Mouse (Mus musculus) B cell, adult 62 days (primary cell): ENCODE data around the gene Prkag1. TPM values are rescaled to one million over a fixed set of nuclear protein-coding genes. Genes with fewer than 3 reads are reported as not detected.

Experiments used
- total RNA-seq: library from RNA; stranded (reverse); gene quantifications from 4 replicates; pipeline ENCODE4 v1.2.4, GENCODE M21; 2023

Gene Prkag1
- 76.4 to 85.2 TPM (median 81.4 TPM) in 4 replicates for total RNA-seq

DNA sequence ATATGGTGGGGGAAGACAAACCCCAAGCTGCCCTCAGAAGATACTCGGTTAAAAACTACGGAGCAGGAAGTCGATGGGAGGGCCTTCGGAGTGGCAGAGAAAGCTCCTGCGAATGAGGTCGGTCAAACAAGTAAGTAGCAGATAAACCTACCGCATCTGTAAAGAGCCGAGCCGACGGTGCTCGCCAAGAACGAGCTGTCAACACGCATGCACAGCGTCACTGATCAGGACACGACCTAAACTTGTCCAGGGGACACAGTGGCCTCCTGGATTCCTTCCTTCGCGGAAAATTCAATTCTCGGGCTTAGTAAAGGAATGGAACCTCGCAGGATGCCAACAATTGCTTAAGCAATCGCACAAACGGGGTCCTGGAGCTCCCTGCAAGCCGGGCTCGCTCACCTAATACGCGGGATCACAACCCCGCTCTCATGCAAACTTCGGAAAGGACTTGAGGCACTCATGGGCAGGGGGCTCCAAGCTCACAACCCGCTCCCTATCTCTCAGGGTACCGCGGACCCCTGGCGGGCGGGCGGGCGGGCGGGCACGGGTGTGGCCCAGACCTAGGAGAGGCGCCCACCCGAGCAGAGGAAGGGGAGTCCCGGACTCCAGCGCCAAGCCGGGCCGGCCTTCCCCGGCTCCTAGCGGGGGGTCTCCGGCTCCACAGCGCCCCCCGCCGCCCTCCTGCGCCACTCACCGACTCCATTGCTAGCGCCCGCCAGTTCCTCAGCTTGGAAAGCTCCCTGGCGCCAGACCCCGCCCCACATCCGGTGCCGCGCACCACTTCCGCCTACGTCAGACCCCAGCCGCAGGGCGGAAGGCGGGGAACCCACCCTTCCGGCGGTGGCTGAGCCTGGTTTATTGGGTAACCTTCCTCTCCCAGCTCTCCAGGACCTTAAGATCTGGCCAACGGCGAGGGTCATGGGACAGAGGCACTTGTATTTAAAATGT, at the start of gene Prkag1:
Gene Prkag1 (minus strand): TSS at position 786 of the 948 bp plus-strand sequence.

DNA sequence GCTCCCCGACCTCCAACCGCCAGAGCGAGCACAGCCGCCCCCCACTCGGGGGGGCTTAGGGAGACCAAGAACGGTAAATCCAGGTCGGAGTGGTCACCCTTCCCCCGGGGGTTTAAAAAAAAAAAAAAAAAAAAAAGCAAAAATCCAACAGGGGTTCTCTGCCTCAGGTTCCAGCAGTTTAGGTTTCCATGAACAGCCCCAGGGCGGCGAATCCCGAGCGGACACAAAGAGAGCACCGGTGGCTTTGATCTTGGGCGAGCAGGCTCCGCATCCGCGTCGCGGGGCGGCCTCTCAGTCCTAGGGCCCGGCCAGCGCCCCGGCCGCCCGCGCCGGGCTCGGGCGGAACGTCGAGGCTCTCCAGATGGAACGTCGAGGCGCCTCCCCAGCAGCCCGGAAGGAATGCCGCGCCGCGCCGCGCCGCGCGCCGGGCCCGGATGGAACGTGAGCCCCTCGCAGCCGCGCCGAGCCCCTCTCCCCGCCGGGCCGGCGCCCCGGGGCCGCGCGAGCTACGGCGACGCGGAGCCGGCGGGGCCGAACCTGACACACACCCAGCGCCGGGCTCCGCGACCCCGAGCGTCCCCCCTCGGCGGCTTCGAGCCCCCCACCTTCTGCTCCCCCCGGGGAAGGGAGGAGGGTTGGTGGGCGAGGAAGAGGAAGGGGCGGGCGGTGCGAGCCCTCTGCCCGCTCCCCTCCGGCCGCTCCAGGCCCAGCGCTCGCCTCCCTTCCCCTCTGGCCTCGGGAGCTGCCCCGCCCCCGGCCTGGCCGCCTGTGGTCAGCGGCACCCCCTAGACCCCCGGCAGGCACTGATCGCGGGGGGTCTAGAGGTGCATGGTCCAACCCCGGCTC, 40.0 kb upstream of the Prkag1 start, which contains the start of gene Kmt2d:
Gene Kmt2d (minus strand): TSS at position 135 of the 846 bp plus-strand sequence.

DNA sequence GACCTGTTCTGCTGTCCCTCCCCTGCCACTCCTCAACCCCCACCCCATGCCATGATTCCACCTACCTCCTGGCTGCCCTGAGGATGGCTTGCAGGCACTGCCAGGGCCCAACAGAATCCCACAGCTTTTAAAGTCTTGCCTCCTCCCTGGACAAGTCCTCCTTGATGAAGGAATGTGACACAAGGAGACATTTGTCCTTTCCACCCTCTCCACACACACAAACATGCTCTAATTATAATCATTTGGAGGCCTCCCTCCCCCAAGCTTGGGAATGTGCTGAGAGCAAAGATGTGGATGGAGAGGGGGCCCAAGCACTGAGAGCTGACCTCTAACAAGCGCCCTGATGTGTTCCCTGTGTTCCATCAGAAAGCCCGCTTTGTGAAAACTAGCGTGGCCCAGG, 21.9 kb downstream of the Prkag1 start, which contains the start of gene Ddn:
Gene Ddn (minus strand): TSS at position 101 of the 400 bp plus-strand sequence.

DNA sequence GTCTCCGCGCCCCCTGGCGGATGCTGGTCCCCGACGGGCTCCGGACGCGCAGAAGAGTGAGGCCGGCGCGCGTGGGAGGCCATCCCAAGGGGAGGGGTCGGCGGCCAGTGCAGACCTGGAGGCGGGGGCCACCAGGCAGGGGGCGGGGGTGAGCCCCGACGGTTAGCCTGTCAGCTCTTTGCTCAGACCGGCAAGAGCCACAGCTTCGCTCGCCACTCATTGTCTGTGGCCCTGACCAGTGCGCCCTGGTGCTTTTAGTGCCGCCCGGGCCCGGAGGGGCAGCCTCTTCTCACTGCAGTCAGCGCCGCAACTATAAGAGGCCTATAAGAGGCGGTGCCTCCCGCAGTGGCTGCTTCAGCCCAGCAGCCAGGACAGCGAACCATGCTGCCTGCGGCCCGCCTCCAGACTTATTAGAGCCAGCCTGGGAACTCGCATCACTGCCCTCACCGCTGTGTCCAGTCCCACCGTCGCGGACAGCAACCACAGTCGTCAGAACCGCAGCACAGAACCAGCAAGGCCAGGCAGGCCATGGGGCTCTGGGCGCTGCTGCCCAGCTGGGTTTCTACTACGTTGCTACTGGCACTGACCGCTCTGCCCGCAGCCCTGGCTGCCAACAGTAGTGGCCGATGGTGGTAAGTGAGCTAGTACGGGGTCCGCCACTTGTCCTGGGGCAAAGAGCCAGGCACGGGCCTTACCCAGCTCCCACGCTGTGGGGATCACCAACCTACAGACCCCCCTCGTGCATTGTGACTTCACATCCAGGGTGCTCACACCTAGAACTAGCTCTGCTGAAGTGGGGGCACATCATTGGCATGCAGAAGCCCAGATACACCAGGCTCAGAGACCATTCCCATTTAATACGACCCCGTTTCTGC, 41.4 kb downstream of the Prkag1 start, which contains the start of gene Wnt1:
Gene Wnt1 (plus strand): TSS at position 197 of the 875 bp plus-strand sequence.

DNA sequence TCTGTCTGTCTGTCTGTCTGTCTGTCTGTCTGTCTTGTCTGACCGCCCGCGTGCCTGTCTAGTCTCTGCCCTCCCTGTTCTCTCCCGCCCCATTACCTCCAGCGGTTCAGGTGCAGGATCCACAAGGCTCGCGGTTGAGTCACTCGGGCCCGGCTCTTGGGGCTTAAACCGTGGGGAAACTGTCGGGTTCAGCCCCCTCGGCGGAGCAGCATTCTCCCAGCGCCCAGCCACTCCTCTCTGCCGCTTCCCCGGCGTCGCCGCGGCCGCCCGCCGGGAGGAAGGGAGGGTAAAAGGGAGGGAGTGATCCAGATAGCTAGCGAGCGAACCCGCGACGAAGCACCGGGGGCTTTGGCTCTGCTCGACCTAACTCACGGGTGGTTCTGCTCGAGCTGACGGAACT, 53.6 kb downstream of the Prkag1 start, which contains the start of gene Wnt10b:
Gene Wnt10b (minus strand): TSS at position 389 of the 400 bp plus-strand sequence.

Other genes with a start within 250 kb of the Prkag1 start
- 0.88 to 3.3 TPM (median 1.6 TPM) in 4 replicates for gene Adcy6, start 221.4 kb downstream of the Prkag1 start, total RNA-seq
- not detected in 4 replicates for gene Cacnb3, start 200.7 kb downstream of the Prkag1 start, total RNA-seq
- 129 to 153 TPM (median 138 TPM) in 4 replicates for gene Ddx23, start 168.6 kb downstream of the Prkag1 start, total RNA-seq
- 0.37 TPM in 1 of 4 replicates, not detected in the others for gene Rnd1, start 154.1 kb downstream of the Prkag1 start, total RNA-seq
- gene Ccdc65, start 123.3 kb downstream of the Prkag1 start, total RNA-seq, result not detected in 4 replicates
- 11.9 to 19.8 TPM (median 16.6 TPM) in 4 replicates for gene Fkbp11, start 103.3 kb downstream of the Prkag1 start, total RNA-seq
- gene Arf3, start 68.3 kb downstream of the Prkag1 start, total RNA-seq, result 73.5 to 82.7 TPM (median 76.8 TPM) in 4 replicates
- gene Wnt10b, start 53.4 kb downstream of the Prkag1 start, total RNA-seq, result 1.2 to 1.7 TPM (median 1.2 TPM) in 4 replicates
- gene Wnt1, start 41.7 kb downstream of the Prkag1 start, total RNA-seq, result not detected in 4 replicates
- gene Ddn, start 22.0 kb downstream of the Prkag1 start, total RNA-seq, result 0.30 to 0.75 TPM (median 0.51 TPM) in 4 replicates
- 186 to 196 TPM (median 194 TPM) in 4 replicates for gene Kmt2d, start 39.7 kb upstream of the Prkag1 start, total RNA-seq
- 14.3 to 22.0 TPM (median 18.0 TPM) in 4 replicates for gene Rhebl1, start 63.0 kb upstream of the Prkag1 start, total RNA-seq
- gene Dhh, start 67.0 kb upstream of the Prkag1 start, total RNA-seq, result not detected in 4 replicates
- 238 to 253 TPM (median 250 TPM) in 4 replicates for gene Lmbr1l, start 86.7 kb upstream of the Prkag1 start, total RNA-seq
- gene Tuba1b, start 103.0 kb upstream of the Prkag1 start, total RNA-seq, result 132 to 163 TPM (median 139 TPM) in 4 replicates
- not detected in 4 replicates for gene Gm49450, start 122.0 kb upstream of the Prkag1 start, total RNA-seq
- 142 to 160 TPM (median 148 TPM) in 4 replicates for gene Tuba1a, start 122.2 kb upstream of the Prkag1 start, total RNA-seq
- 75.1 to 81.7 TPM (median 78.6 TPM) in 4 replicates for gene Tuba1c, start 198.4 kb upstream of the Prkag1 start, total RNA-seq
- gene Prph, start 223.7 kb upstream of the Prkag1 start, total RNA-seq, result not detected in 4 replicates
- gene Troap, start 243.1 kb upstream of the Prkag1 start, total RNA-seq, result 0.39 to 3.2 TPM (median 0.72 TPM) in 3 of 4 replicates, not detected in the other